Mouse (Mus musculus) bone marrow, adult 2 months (tissue): Measurements from ENCODE around the gene Cpsf7.

Experiments used
- CTCF ChIP-seq: fragments of 200-500 bp; IDR thresholded peaks from 2 replicates; pipeline ENCODE4 v1.5.1; 2011; ENCODE audit warnings: low read length, control low read depth; ENCODE audit not compliant: control insufficient read depth, insufficient read depth
- POLR2A ChIP-seq: fragments of 200-500 bp; IDR thresholded peaks from 2 replicates; pipeline ENCODE4 v1.6.1; 2011; ENCODE audit warnings: low read depth, mild to moderate bottlenecking, control low read depth, low read length, borderline replicate concordance; ENCODE audit not compliant: control insufficient read depth

GRCm38 (mm10) chr19:10585112-10585511 is 60.0 kb downstream of the Cpsf7 start:
- no peak for TF ChIP-seq POLR2A
- no peak for TF ChIP-seq CTCF
